Mouse (Mus musculus) thymus, adult 2 months (tissue): ENCODE data around the gene Fgfr2. TPM values are rescaled to one million over a fixed set of nuclear protein-coding genes. Genes with fewer than 3 reads are reported as not detected.

Experiments used
- DNase-seq: peaks from one replicate; pipeline ENCODE4 v3.0.0; 2021
- H3K27ac ChIP-seq: fragments of 200-500 bp; 2 replicates; pipeline ENCODE4 v1.5.1; 2012; ENCODE audit warnings: low read length, control low read depth; ENCODE audit not compliant: control insufficient read depth, insufficient read depth
- H3K27me3 ChIP-seq: fragments of 200-500 bp; 2 replicates; pipeline ENCODE4 v1.6.1; 2012; ENCODE audit warnings: mild to moderate bottlenecking, low read length, moderate library complexity, mixed read lengths; ENCODE audit not compliant: control insufficient read depth, insufficient read depth
- H3K36me3 ChIP-seq: fragments of 200-500 bp; 2 replicates; pipeline ENCODE4 v1.6.1; 2012; ENCODE audit warnings: mild to moderate bottlenecking, low read length, moderate library complexity; ENCODE audit not compliant: control insufficient read depth, insufficient read depth
- H3K4me1 ChIP-seq: fragments of 200-500 bp; replicated peaks from 2 replicates; pipeline ENCODE4 v1.6.1; 2012; ENCODE audit warnings: low read length; ENCODE audit not compliant: control insufficient read depth, insufficient read depth
- H3K4me3 ChIP-seq: fragments of 200-500 bp; 2 replicates; pipeline ENCODE4 v1.5.1; 2012; ENCODE audit warnings: mild to moderate bottlenecking, low read length, control low read depth, moderate library complexity; ENCODE audit not compliant: control insufficient read depth, insufficient read depth
- CTCF ChIP-seq: fragments of 200-500 bp; IDR thresholded peaks from 2 replicates; pipeline ENCODE4 v1.5.1; 2012; ENCODE audit warnings: mild to moderate bottlenecking, control low read depth, low read length, moderate library complexity, borderline replicate concordance; ENCODE audit not compliant: control insufficient read depth, poor library complexity, insufficient read depth; ENCODE audit errors: extremely low read depth
- POLR2A ChIP-seq: fragments of 200-500 bp; IDR thresholded peaks from 2 replicates; pipeline ENCODE4 v1.6.1; 2012; ENCODE audit warnings: mild to moderate bottlenecking, low read length, control low read depth, moderate library complexity; ENCODE audit not compliant: control insufficient read depth, poor library complexity, insufficient read depth; ENCODE audit errors: extremely low read depth
- WGBS: fragments of 180-500 bp; shearing (Covaris S2); methylation state at CpG from one replicate; pipeline ENCODE4 v1.1.7; 2018; 5-methylcytosine and 5-hydroxymethylcytosine counted together
- polyA plus RNA-seq: library from polyadenylated mRNA; depleted of rRNA; stranded (reverse); fragments of >200 nt; gene quantifications from 2 replicates; pipeline ENCODE4 v1.2.3, GENCODE M21; 2012

Gene Fgfr2
- polyA plus RNA-seq, 1 experiment: 12.1 TPM

DNA sequence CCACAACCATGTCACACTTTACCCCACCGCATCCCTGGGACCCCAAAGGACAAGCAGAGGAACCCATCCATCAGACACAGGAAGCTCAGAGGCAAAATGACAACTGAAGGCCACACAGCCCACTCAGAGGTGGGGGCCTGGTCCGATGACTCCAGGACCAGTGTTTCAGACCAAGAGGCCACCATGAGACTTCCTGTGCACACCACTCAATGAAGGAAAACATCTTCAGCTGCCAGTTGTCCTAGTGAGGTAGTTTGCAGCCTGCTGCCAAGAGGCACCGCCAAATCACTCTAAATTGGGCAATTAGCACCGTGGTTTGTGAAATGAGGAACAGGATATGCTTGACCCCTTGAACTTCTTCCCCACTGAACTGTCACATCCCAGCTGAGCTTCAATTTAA, 764.4 kb downstream of the Fgfr2 start:
- Histone ChIP-seq H3K4me1 (peaks cover 23% of the 10 kb centered on the region), H3K36me3 (no peaks in the 10 kb centered on the region), H3K4me3 (no peak overlapping the region), H3K27me3 (no peaks in the 10 kb centered on the region), H3K27ac (no peak overlapping the region)
- WGBS: 35% methylated on average over 4 of the region's 4 CpGs
- TF ChIP-seq POLR2A (no peak), CTCF (no peak)
- DNase-seq: no peak

- no peak for DNase-seq
These were observed 764.9 kb downstream of the Fgfr2 start for GRCm38 (mm10) chr7:132358250-132358649.

DNA sequence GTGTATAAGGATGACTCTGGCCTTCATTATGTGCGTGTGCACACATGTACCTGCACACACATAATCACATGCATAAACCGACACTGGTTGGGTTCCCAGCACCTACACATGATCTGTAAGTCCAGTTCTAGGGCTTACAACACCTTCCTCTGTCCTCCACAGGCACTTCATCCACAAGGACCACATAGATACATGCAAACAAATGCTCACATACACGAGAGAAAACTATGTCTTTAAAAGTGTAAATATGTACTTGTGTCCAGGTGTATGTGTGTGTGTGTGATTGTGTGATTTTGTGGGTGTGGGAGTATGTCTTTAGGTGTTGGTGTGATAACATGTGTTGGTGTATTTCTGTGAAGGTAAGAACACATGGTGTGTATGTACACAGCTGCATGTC, 765.3 kb downstream of the Fgfr2 start:
- Histone ChIP-seq H3K4me1 (peaks cover 23% of the 10 kb centered on the region), H3K27ac (no peak overlapping the region), H3K27me3 (no peaks in the 10 kb centered on the region), H3K4me3 (no peak overlapping the region), H3K36me3 (no peaks in the 10 kb centered on the region)
- TF ChIP-seq CTCF: no peak
- TF ChIP-seq POLR2A: no peak
- no peak for DNase-seq
- WGBS: 90% methylated on average over 3 of the region's 3 CpGs

More at GRCm38 (mm10) chr7:132358250-132358649, 764.9 kb downstream of the Fgfr2 start:
- no peaks in the 10 kb centered on the region for H3K36me3 ChIP-seq
- TF ChIP-seq POLR2A (no peak), CTCF (no peak)
- H3K4me1 ChIP-seq: peaks cover 23% of the 10 kb centered on the region
- no peak overlapping the region for H3K27ac ChIP-seq
- no peaks in the 10 kb centered on the region for H3K27me3 ChIP-seq
- 55% methylated on average over 3 of the region's 3 CpGs for WGBS
- H3K4me3 ChIP-seq: no peak overlapping the region

GRCm38 (mm10) chr7:132356881-132357840, 766.0 kb downstream of the Fgfr2 start:
- Histone ChIP-seq H3K36me3 (no peaks in the 10 kb centered on the region), H3K27me3 (no peaks in the 10 kb centered on the region), H3K27ac (no peak overlapping the region), H3K4me3 (no peak overlapping the region), H3K4me1 (peaks cover 22% of the 10 kb centered on the region)
- WGBS: 86% methylated on average over 10 of the region's 10 CpGs
- no peak for TF ChIP-seq POLR2A
- TF ChIP-seq CTCF: no peak
- DNase-seq: no peak

DNA sequence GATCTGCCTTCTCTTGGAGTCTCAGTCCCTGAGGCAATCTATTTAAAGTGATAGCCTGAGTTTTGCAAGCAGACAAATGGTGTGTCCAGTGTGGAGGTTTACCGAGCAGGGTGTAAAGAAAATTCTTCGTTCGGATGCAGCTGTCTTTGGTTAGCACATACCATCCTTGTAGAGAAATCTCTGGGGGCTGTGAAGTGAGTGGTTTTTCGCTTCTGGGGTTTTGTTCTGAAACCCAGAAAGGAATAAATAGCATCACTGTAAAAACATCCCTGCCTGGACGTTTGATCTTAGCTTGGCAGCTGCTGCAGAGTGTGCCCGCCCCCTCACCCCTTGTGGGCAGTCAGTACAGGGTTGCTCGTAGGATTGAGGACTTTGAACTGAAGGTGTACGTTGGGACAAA, 767.0 kb downstream of the Fgfr2 start:
- peak; percentile 39 for DNase-seq
- no peak overlapping the region; the same call in 1 of the 2 replicates for H3K27ac ChIP-seq
- H3K4me3 ChIP-seq: no peak overlapping the region
- no peaks in the 10 kb centered on the region for H3K27me3 ChIP-seq
- H3K4me1 ChIP-seq: peaks cover 21% of the 10 kb centered on the region
- H3K36me3 ChIP-seq: no peaks in the 10 kb centered on the region
- TF ChIP-seq POLR2A: no peak
- TF ChIP-seq CTCF: no peak
- WGBS: 6% methylated on average over 8 of the region's 8 CpGs

GRCm38 (mm10) chr7:132355767-132356166, 767.4 kb downstream of the Fgfr2 start:
- WGBS: 72% methylated on average over 6 of the region's 6 CpGs
- no peaks in the 10 kb centered on the region for H3K27me3 ChIP-seq
- TF ChIP-seq POLR2A: no peak
- TF ChIP-seq CTCF: no peak
- H3K4me3 ChIP-seq: no peak overlapping the region
- H3K36me3 ChIP-seq: no peaks in the 10 kb centered on the region
- H3K27ac ChIP-seq: no peak overlapping the region; the same call in 1 of the 2 replicates
- H3K4me1 ChIP-seq: peaks cover 21% of the 10 kb centered on the region
- no peak for DNase-seq
